Mouse (Mus musculus) stomach, postnatal 0 days (tissue): ENCODE results near the gene Krtap4-2.
"Not testable (repeated sequence)": the region's sequence is repeated elsewhere in the genome, so short reads cannot be mapped to it uniquely, and the experiment has no call there.

Experiments
- CTCF ChIP-seq: IDR thresholded peaks from 2 replicates; pipeline ENCODE4 v1.5.1; 2016; ENCODE audit warnings: antibody characterized with exemption, low read depth, mild to moderate bottlenecking, moderate library complexity
- EP300 ChIP-seq: optimal IDR thresholded peaks from 2 replicates; pipeline ENCODE3; 2016; ENCODE audit warnings: antibody characterized with exemption

GRCm38 (mm10) chr11:99603208-99603607 is 31.7 kb downstream of the Krtap4-2 start, which contains the start of gene Gm11938:
- TF ChIP-seq EP300, CTCF: not testable (repeated sequence)
